Mouse (Mus musculus): ENCODE measurements around the gene Smad5.

GRCm38 (mm10) chr13:56695701-56696100, 7.1 kb upstream of the Smad5 start:
- no peak for TF ChIP-seq POLR2A (IDR thresholded peaks at IDR 0.05; ENCODE audit: borderline replicate concordance, extremely low read depth, insufficient read depth, insufficient read length, poor library complexity, severe bottlenecking)
- TF ChIP-seq CTCF (IDR thresholded peaks at IDR 0.05; ENCODE audit: borderline replicate concordance, extremely low read depth, insufficient read depth, insufficient read length): no peak
